Mouse (Mus musculus) neural tube, embryonic 11.5 days (tissue): ENCODE results near the gene Kctd11. TPM values are rescaled to one million over a fixed set of nuclear protein-coding genes. Genes with fewer than 3 reads are reported as not detected.
A peak's percentile ranks its signal among the peaks of the same experiment; 100 is the strongest.

ENCODE experiments used
- ATAC-seq: fragments of 200-750 bp; cut with Nextera tagmentation; 2 replicates; pipeline ENCODE4 v1.8.0; 2017; ENCODE audit warnings: moderate number of reproducible peaks, mild to moderate bottlenecking, moderate TSS enrichment, moderate library complexity; ENCODE audit not compliant: insufficient read depth, low FRiP score, low TSS enrichment
- DNase-seq: peaks from one replicate; pipeline ENCODE4 v3.0.0-alpha.2; 2015; ENCODE audit warnings: low spot score
- H3K27ac ChIP-seq: fragments of 300-500 bp; sonication (generic); 2 replicates; pipeline ENCODE4 v1.5.1; 2014; ENCODE audit warnings: low read depth, mild to moderate bottlenecking, low read length
- H3K27me3 ChIP-seq: fragments of 300-500 bp; sonication (generic); 2 replicates; pipeline ENCODE4 v1.6.1; 2014; ENCODE audit warnings: mild to moderate bottlenecking, low read length, mixed read lengths; ENCODE audit not compliant: control insufficient read depth, insufficient read depth
- H3K36me3 ChIP-seq: fragments of 300-500 bp; sonication (generic); 2 replicates; pipeline ENCODE4 v1.6.1; 2014; ENCODE audit warnings: mild to moderate bottlenecking, low read length, moderate library complexity, mixed read lengths; ENCODE audit not compliant: control insufficient read depth, insufficient read depth
- H3K4me1 ChIP-seq: fragments of 300-500 bp; sonication (generic); 2 replicates; pipeline ENCODE4 v1.6.1; 2014; ENCODE audit warnings: low read length, mixed read lengths; ENCODE audit not compliant: control insufficient read depth, insufficient read depth
- H3K4me2 ChIP-seq: fragments of 300-500 bp; sonication (generic); 2 replicates; pipeline ENCODE4 v1.6.1; 2014; ENCODE audit warnings: low read depth, mild to moderate bottlenecking, moderate library complexity
- H3K4me3 ChIP-seq: fragments of 300-500 bp; sonication (generic); 2 replicates; pipeline ENCODE4 v1.5.1; 2014; ENCODE audit warnings: low read depth, low read length
- H3K9ac ChIP-seq: fragments of 300-500 bp; sonication (generic); 2 replicates; pipeline ENCODE4 v1.6.1; 2014; ENCODE audit warnings: mild to moderate bottlenecking, low read length
- H3K9me3 ChIP-seq: fragments of 300-500 bp; sonication (generic); 2 replicates; pipeline ENCODE4 v1.6.1; 2016; ENCODE audit warnings: low read length; ENCODE audit not compliant: control insufficient read depth
- whole genome bisulfite sequencing: fragments of 180-500 bp; shearing (Covaris S2); extraction: QIAGEN DNeasy Blood & Tissue Kit; methylation state at CpG from one replicate; pipeline ENCODE4 v1.1.7; 2014; 5-methylcytosine and 5-hydroxymethylcytosine counted together
- microRNA-seq: library from miRNA; unstranded; fragments of <30 nt; microRNA quantifications from one replicate; pipeline ENCODE4, GENCODE M21; 2016
- polyA plus RNA-seq: library from polyadenylated mRNA; unstranded; fragments of >200 nt; fragmentation: Nextera tagmentation; extraction: Ambion mirVana; gene quantifications from 2 replicates; pipeline ENCODE4 v1.2.1, GENCODE M21; 2014

Gene Kctd11
- polyA plus RNA-seq, 1 experiment from 2014 or later: 3.1 TPM

DNA sequence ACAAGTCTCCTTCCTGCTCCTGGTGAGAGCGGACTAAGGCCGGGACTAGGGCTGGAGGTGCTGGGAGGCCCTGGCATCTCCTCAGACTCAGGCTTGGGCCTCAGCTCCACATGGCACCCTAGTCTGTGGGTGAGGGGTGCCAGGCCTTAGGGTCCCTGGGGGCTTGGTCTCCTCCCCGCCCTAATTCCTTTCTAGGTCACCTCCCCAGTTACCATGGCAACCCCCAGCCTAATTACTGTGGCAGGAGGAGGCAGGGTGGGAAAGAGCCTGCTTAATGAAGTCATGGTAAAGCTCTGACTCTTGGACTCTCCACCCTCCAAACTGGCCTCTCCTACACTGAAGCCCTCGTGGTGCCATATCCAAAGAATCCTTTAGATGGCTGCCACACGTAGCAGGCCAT lies 52.4 kb downstream of the Kctd11 start:
- Histone ChIP-seq H3K27me3 (peaks cover 3% of the 10 kb centered on the region; the same call in 1 of the 2 replicates), H3K27ac (no peak overlapping the region), H3K9ac (0 out of 2 replicates have a peak overlapping the region, but pooled peaks have one; percentile 10), H3K36me3 (peaks cover 19% of the 10 kb centered on the region), H3K9me3 (no peaks in the 10 kb centered on the region), H3K4me2 (no peak overlapping the region), H3K4me3 (no peak overlapping the region; the same call in 1 of the 2 replicates), H3K4me1 (peaks cover 3% of the 10 kb centered on the region)
- ATAC-seq (no peak), DNase-seq (no peak)
- WGBS: 72% methylated on average over 5 of the region's 5 CpGs

Small RNA genes within 50 kb of the gene (microRNA-seq; reads per million reads assigned to microRNA genes)
- not detected for gene Mir6924

Other genes with a start within 250 kb of the Kctd11 start
- 36.4 and 40.3 TPM in 2 replicates for gene Fxr2, start 248.4 kb downstream of the Kctd11 start, polyA plus RNA-seq
- not detected in 2 replicates for gene Sox15, start 226.1 kb downstream of the Kctd11 start, polyA plus RNA-seq
- 26.8 and 30.0 TPM in 2 replicates for gene Mpdu1, start 218.8 kb downstream of the Kctd11 start, polyA plus RNA-seq
- 5.5 and 6.7 TPM in 2 replicates for gene Cd68, start 215.3 kb downstream of the Kctd11 start, polyA plus RNA-seq
- 781 and 824 TPM in 2 replicates for gene Eif4a1, start 209.0 kb downstream of the Kctd11 start, polyA plus RNA-seq
- 88.6 and 93.8 TPM in 2 replicates for gene Senp3, start 199.3 kb downstream of the Kctd11 start, polyA plus RNA-seq
- 0.19 TPM in 1 of 2 replicates, not detected in the other for gene Tnfsf13, start 195.6 kb downstream of the Kctd11 start, polyA plus RNA-seq
- 1.5 and 1.7 TPM in 2 replicates for gene Tnfsf12, start 185.6 kb downstream of the Kctd11 start, polyA plus RNA-seq
- gene Tnfsfm13, start 185.3 kb downstream of the Kctd11 start, polyA plus RNA-seq: 1.4 and 1.5 TPM in 2 replicates
- 65.0 and 65.3 TPM in 2 replicates for gene Polr2a, start 122.8 kb downstream of the Kctd11 start, polyA plus RNA-seq
- not detected in 2 replicates for gene Slc35g3, start 119.4 kb downstream of the Kctd11 start, polyA plus RNA-seq
- gene Zbtb4, start 115.5 kb downstream of the Kctd11 start, polyA plus RNA-seq: 0.99 and 1.3 TPM in 2 replicates
- gene Chrnb1, start 85.5 kb downstream of the Kctd11 start, polyA plus RNA-seq: 4.2 and 6.2 TPM in 2 replicates
- 2.0 and 3.0 TPM in 2 replicates for gene Fgf11, start 79.5 kb downstream of the Kctd11 start, polyA plus RNA-seq
- 0.69 and 0.88 TPM in 2 replicates for gene Tmem102, start 75.8 kb downstream of the Kctd11 start, polyA plus RNA-seq
- gene Gm39566, start 66.1 kb downstream of the Kctd11 start, polyA plus RNA-seq: not detected in 2 replicates
- gene Spem2, start 62.9 kb downstream of the Kctd11 start, polyA plus RNA-seq: not detected in 2 replicates
- gene Spem1, start 59.2 kb downstream of the Kctd11 start, polyA plus RNA-seq: 0.23 TPM in 1 of 2 replicates, not detected in the other
- gene Nlgn2, start 43.6 kb downstream of the Kctd11 start, polyA plus RNA-seq: 10.9 and 11.4 TPM in 2 replicates
- 289 and 296 TPM in 2 replicates for gene Tmem256, start 42.9 kb downstream of the Kctd11 start, polyA plus RNA-seq
- 75.4 and 83.7 TPM in 2 replicates for gene Plscr3, start 35.0 kb downstream of the Kctd11 start, polyA plus RNA-seq
- gene Tnk1, start 22.7 kb downstream of the Kctd11 start, polyA plus RNA-seq: 0.23 and 0.72 TPM in 2 replicates
- gene Tmem95, start 3.4 kb downstream of the Kctd11 start, polyA plus RNA-seq: not detected in 2 replicates
- gene Acap1, start 14.1 kb upstream of the Kctd11 start, polyA plus RNA-seq: 0.53 and 1.1 TPM in 2 replicates
- gene 2810408A11Rik, start 19.6 kb upstream of the Kctd11 start, polyA plus RNA-seq: 14.4 and 15.1 TPM in 2 replicates
- gene Neurl4, start 19.7 kb upstream of the Kctd11 start, polyA plus RNA-seq: 14.2 and 18.0 TPM in 2 replicates
- 84.0 and 93.7 TPM in 2 replicates for gene Gps2, start 32.5 kb upstream of the Kctd11 start, polyA plus RNA-seq
- 1,905 and 1,926 TPM in 2 replicates for gene Eif5a, start 40.6 kb upstream of the Kctd11 start, polyA plus RNA-seq
- 3.4 and 4.2 TPM in 2 replicates for gene Ybx2, start 54.4 kb upstream of the Kctd11 start, polyA plus RNA-seq
- gene Slc2a4, start 66.8 kb upstream of the Kctd11 start, polyA plus RNA-seq: 11.4 and 11.8 TPM in 2 replicates
- 5.3 and 5.9 TPM in 2 replicates for gene Cldn7, start 83.4 kb upstream of the Kctd11 start, polyA plus RNA-seq
- gene Ctdnep1, start 99.8 kb upstream of the Kctd11 start, polyA plus RNA-seq: 21.5 and 23.3 TPM in 2 replicates
- 149 and 168 TPM in 2 replicates for gene Elp5, start 101.1 kb upstream of the Kctd11 start, polyA plus RNA-seq
- 530 and 552 TPM in 2 replicates for gene Gabarap, start 109.7 kb upstream of the Kctd11 start, polyA plus RNA-seq
- 54.4 and 57.6 TPM in 2 replicates for gene Phf23, start 114.4 kb upstream of the Kctd11 start, polyA plus RNA-seq
- gene Dvl2, start 119.2 kb upstream of the Kctd11 start, polyA plus RNA-seq: 35.8 and 39.0 TPM in 2 replicates
- gene Acadvl, start 134.0 kb upstream of the Kctd11 start, polyA plus RNA-seq: 49.3 and 54.1 TPM in 2 replicates
- 14.6 and 15.0 TPM in 2 replicates for gene Dlg4, start 135.5 kb upstream of the Kctd11 start, polyA plus RNA-seq
- 0.41 TPM in 1 of 2 replicates, not detected in the other for gene Asgr1, start 172.7 kb upstream of the Kctd11 start, polyA plus RNA-seq
- gene Asgr2, start 211.2 kb upstream of the Kctd11 start, polyA plus RNA-seq: 0.28 TPM in 1 of 2 replicates, not detected in the other
- not detected in 2 replicates for gene Mgl2, start 248.9 kb upstream of the Kctd11 start, polyA plus RNA-seq